Mouse (Mus musculus) heart, postnatal 0 days (tissue): Measurements from ENCODE around the gene AW209491. TPM values are rescaled to one million over a fixed set of nuclear protein-coding genes. Genes with fewer than 3 reads are reported as not detected.

ENCODE experiments used
- ATAC-seq: fragments of 200-750 bp; cut with Nextera tagmentation; 2 replicates; pipeline ENCODE4 v1.8.0; 2017; ENCODE audit warnings: low read depth, moderate number of reproducible peaks, moderate library complexity; ENCODE audit not compliant: insufficient read depth
- DNase-seq: peaks from one replicate; pipeline ENCODE4 v3.0.0-alpha.2; 2016; ENCODE audit warnings: low spot score
- H3K27ac ChIP-seq: fragments of 300-500 bp; sonication (generic); 2 replicates; pipeline ENCODE4 v1.5.1; 2014; ENCODE audit warnings: low read depth, mild to moderate bottlenecking
- H3K27me3 ChIP-seq: fragments of 300-500 bp; sonication (generic); 2 replicates; pipeline ENCODE4 v1.6.1; 2014; ENCODE audit warnings: low read length, mixed read lengths; ENCODE audit not compliant: control insufficient read depth, insufficient read depth
- H3K36me3 ChIP-seq: fragments of 300-500 bp; sonication (generic); replicated peaks from 2 replicates; pipeline ENCODE4 v1.6.1; 2014; ENCODE audit warnings: low read length, mixed read lengths; ENCODE audit not compliant: control insufficient read depth, insufficient read depth
- H3K4me1 ChIP-seq: fragments of 300-500 bp; sonication (generic); 2 replicates; pipeline ENCODE4 v1.6.1; 2014; ENCODE audit warnings: antibody characterized with exemption; ENCODE audit not compliant: control insufficient read depth, insufficient read depth
- H3K4me2 ChIP-seq: fragments of 300-500 bp; sonication (generic); 2 replicates; pipeline ENCODE4 v1.6.1; 2014; ENCODE audit warnings: low read depth, mild to moderate bottlenecking, low read length, moderate library complexity
- H3K4me3 ChIP-seq: fragments of 300-500 bp; sonication (generic); 2 replicates; pipeline ENCODE4 v1.5.1; 2014; ENCODE audit warnings: low read depth, low read length
- H3K9ac ChIP-seq: fragments of 300-500 bp; sonication (generic); replicated peaks from 2 replicates; pipeline ENCODE4 v1.6.1; 2014; ENCODE audit warnings: low read depth, low read length, mixed read lengths
- H3K9me3 ChIP-seq: fragments of 300-500 bp; sonication (generic); replicated peaks from 2 replicates; pipeline ENCODE4 v1.6.1; 2016; ENCODE audit warnings: low read length; ENCODE audit not compliant: control insufficient read depth
- CTCF ChIP-seq: IDR thresholded peaks from 2 replicates; pipeline ENCODE4 v1.5.1; 2016; ENCODE audit warnings: antibody characterized with exemption, control low read depth, low read depth
- EP300 ChIP-seq: IDR thresholded peaks from 2 replicates; pipeline ENCODE4 v1.6.1; 2016; ENCODE audit warnings: antibody characterized with exemption, low read depth
- WGBS: fragments of 180-500 bp; shearing (Covaris S2); extraction: QIAGEN DNeasy Blood & Tissue Kit; methylation state at CpG from one replicate; pipeline ENCODE4 v1.1.7; 2014; 5-methylcytosine and 5-hydroxymethylcytosine counted together
- polyA plus RNA-seq: library from polyadenylated mRNA; unstranded; fragments of >200 nt; fragmentation: Nextera tagmentation; extraction: Ambion mirVana; gene quantifications from 2 replicates; pipeline ENCODE4 v1.2.1, GENCODE M21; 2015
- total RNA-seq: library from RNA; depleted of rRNA; stranded (reverse); fragments of >200 nt; gene quantifications from 2 replicates; pipeline ENCODE4 v1.2.3, GENCODE M21; 2014; ENCODE audit warnings: low replicate concordance

The AW209491 gene
- total and polyA plus RNA-seq, 2 experiments from 2014 or later = 9.7 to 16.4 TPM

- Histone ChIP-seq H3K9me3 (no peaks in the 10 kb centered on the region), H3K4me3 (peak within 1 kb of the TSS; percentile 96), H3K36me3 (peaks cover 23% of the 10 kb centered on the region), H3K27me3 (no peaks in the 10 kb centered on the region), H3K9ac (peak within 1 kb of the TSS; percentile 94), H3K27ac (peak within 1 kb of the TSS; percentile 83), H3K4me1 (peaks cover 4% of the 10 kb centered on the region; the same call in 1 of the 2 replicates), H3K4me2 (peak within 1 kb of the TSS; percentile 78)
- ATAC-seq = peak; percentile 100
- DNase-seq = peak; percentile 99
- WGBS = under 1% methylated on average over 42 of the region's 42 CpGs
- TF ChIP-seq CTCF (no peak), EP300 (no peak)
Observed at GRCm38 (mm10) chr13:14612926-14613529, 16.9 kb upstream of the AW209491 start, which contains the start of the genes Mrpl32 and Psma2. Gene Mrpl32, minus strand, starts transcription at chr13:14613165. Gene Psma2, plus strand, starts transcription at chr13:14613240.

- Histone ChIP-seq H3K9ac (peak overlapping the region; percentile 94), H3K4me1 (peaks cover 4% of the 10 kb centered on the region; the same call in 1 of the 2 replicates), H3K36me3 (peaks cover 26% of the 10 kb centered on the region), H3K27ac (peak overlapping the region; percentile 79), H3K4me3 (peak overlapping the region; percentile 96), H3K9me3 (no peaks in the 10 kb centered on the region), H3K4me2 (peak overlapping the region; percentile 78), H3K27me3 (no peaks in the 10 kb centered on the region)
- TF ChIP-seq CTCF = no peak
- TF ChIP-seq EP300 = no peak
- ATAC-seq = no peak
- no peak for DNase-seq
- WGBS = 0% methylated on average over 9 of the region's 9 CpGs
Observed at GRCm38 (mm10) chr13:14613553-14613952, 16.4 kb upstream of the AW209491 start.

GRCm38 (mm10) chr13:14618724-14619123, 11.2 kb upstream of the AW209491 start:
- no peak overlapping the region for H3K4me2 ChIP-seq
- no peak overlapping the region for H3K4me3 ChIP-seq
- DNase-seq (peak; percentile 13), ATAC-seq (no peak)
- H3K4me1 ChIP-seq = no peaks in the 10 kb centered on the region
- H3K27ac ChIP-seq = no peak overlapping the region
- H3K9me3 ChIP-seq = no peaks in the 10 kb centered on the region
- peaks cover 52% of the 10 kb centered on the region for H3K36me3 ChIP-seq
- WGBS = 19% methylated on average over 2 of the region's 2 CpGs
- no peaks in the 10 kb centered on the region for H3K27me3 ChIP-seq
- no peak overlapping the region for H3K9ac ChIP-seq
- TF ChIP-seq CTCF = peak; percentile 92
- TF ChIP-seq EP300 = no peak

GRCm38 (mm10) chr13:14639998-14640397, 10.0 kb downstream of the AW209491 start:
- Histone ChIP-seq H3K4me2 (no peak overlapping the region), H3K9ac (no peak overlapping the region), H3K4me3 (no peak overlapping the region), H3K4me1 (no peaks in the 10 kb centered on the region), H3K27ac (no peak overlapping the region), H3K9me3 (no peaks in the 10 kb centered on the region), H3K27me3 (no peaks in the 10 kb centered on the region), H3K36me3 (peaks cover 26% of the 10 kb centered on the region)
- no peak for TF ChIP-seq EP300
- no peak for TF ChIP-seq CTCF
- no peak for ATAC-seq
- DNase-seq = no peak
- 61% methylated on average over 1 of the region's 1 CpGs for WGBS

- WGBS = 32% methylated on average over 1 of the region's 1 CpGs
- DNase-seq (peak; percentile 22), ATAC-seq (no peak)
- no peak for TF ChIP-seq EP300
- peak; percentile 41 for TF ChIP-seq CTCF
- Histone ChIP-seq H3K36me3 (no peaks in the 10 kb centered on the region), H3K4me2 (no peak overlapping the region), H3K9ac (no peak overlapping the region), H3K4me3 (no peak overlapping the region), H3K27ac (no peak overlapping the region), H3K4me1 (no peaks in the 10 kb centered on the region), H3K27me3 (no peaks in the 10 kb centered on the region), H3K9me3 (no peaks in the 10 kb centered on the region)
Observed at GRCm38 (mm10) chr13:14649301-14649700, 19.3 kb downstream of the AW209491 start.

GRCm38 (mm10) chr13:14667107-14667506, 37.2 kb downstream of the AW209491 start:
- Histone ChIP-seq H3K9ac (no peak overlapping the region), H3K27me3 (no peaks in the 10 kb centered on the region), H3K36me3 (no peaks in the 10 kb centered on the region), H3K27ac (no peak overlapping the region), H3K4me3 (no peak overlapping the region), H3K4me1 (no peaks in the 10 kb centered on the region), H3K9me3 (no peaks in the 10 kb centered on the region), H3K4me2 (no peak overlapping the region)
- ATAC-seq (no peak), DNase-seq (no peak)
- TF ChIP-seq EP300 = no peak
- 68% methylated on average over 4 of the region's 4 CpGs for WGBS
